ENCODE assay signal across 20 mouse cellular contexts in genomic region chr7:75358284-75358851, GRCm38 (mm10). TPM values are rescaled to one million over a fixed set of nuclear protein-coding genes. Genes with fewer than 3 reads are reported as not detected.
"Had no signal": no experiment of that assay in that cellular context is flagged by ENCODE, and none has a peak within 500 bp of the region (broad histone marks: within the 10 kb centered on the region; RNA-seq: fewer than 3 reads in every experiment).

No protein-coding gene starts in this region.

- H3K4me2 ChIP-seq: limb, embryonic 13.5 days; liver, embryonic 13.5 days; midbrain, embryonic 13.5 days; neural tube, embryonic 12.5 days; neural tube, embryonic 15.5 days; stomach, embryonic 15.5 days had no signal

- H3K4me3 ChIP-seq: limb, embryonic 13.5 days; liver, embryonic 13.5 days; midbrain, embryonic 13.5 days; neural tube, embryonic 12.5 days; neural tube, embryonic 15.5 days; stomach, embryonic 15.5 days had no signal

- H3K9ac ChIP-seq: limb, embryonic 13.5 days; liver, embryonic 13.5 days; midbrain, embryonic 13.5 days; neural tube, embryonic 12.5 days; neural tube, embryonic 15.5 days; stomach, embryonic 15.5 days had no signal

- H3K27ac ChIP-seq: limb, embryonic 13.5 days; liver, embryonic 13.5 days; midbrain, embryonic 13.5 days; neural tube, embryonic 12.5 days; neural tube, embryonic 15.5 days; stomach, embryonic 15.5 days had no signal

- H3K4me1 ChIP-seq: liver, embryonic 13.5 days; midbrain, embryonic 13.5 days; neural tube, embryonic 12.5 days; neural tube, embryonic 15.5 days; stomach, embryonic 15.5 days had no signal

- H3K27me3 ChIP-seq: limb, embryonic 13.5 days; liver, embryonic 13.5 days; midbrain, embryonic 13.5 days; neural tube, embryonic 12.5 days; neural tube, embryonic 15.5 days; stomach, embryonic 15.5 days had no signal

- DNase-seq: kidney, adult 18-20 months; kidney, adult 9 months; kidney, postnatal 14 days; kidney, postnatal 4 days; left cerebral cortex, postnatal 4 days; liver, embryonic 13.5 days; lung, adult 2 months; lung, postnatal 14 days; lung, postnatal 4 days; right cerebral cortex, adult 18-20 months; right cerebral cortex, postnatal 14 days; right cerebral cortex, postnatal 4 days; spleen, adult 18-20 months; thymus, postnatal 25 days had no signal

- ATAC-seq: midbrain, embryonic 13.5 days had no signal

- H3K36me3 ChIP-seq: limb, embryonic 13.5 days; liver, embryonic 13.5 days; midbrain, embryonic 13.5 days; neural tube, embryonic 12.5 days; neural tube, embryonic 15.5 days; stomach, embryonic 15.5 days had no signal

- H3K9me3 ChIP-seq: limb, embryonic 13.5 days; liver, embryonic 13.5 days; midbrain, embryonic 13.5 days; neural tube, embryonic 15.5 days; stomach, embryonic 15.5 days had no signal

RNA-seq across cellular contexts. Expression of gene Sv2b, which starts 49.3 kb away (rescaled TPM):
- polyA plus RNA-seq: liver, adult 2 months had no signal
